Comparison of ENCODE assay signal across 9 mouse cellular contexts in genomic region chr1:37614836-37615235, GRCm38 (mm10).
DNase-seq lines count a peak whose midpoint lies in the region; ATAC-seq and TF ChIP-seq lines count a peak whose summit lies in the region.
"Had no signal": no experiment of that assay in that cellular context is flagged by ENCODE, and none has a peak within 500 bp of the region (broad histone marks: within the 10 kb centered on the region; RNA-seq: fewer than 3 reads in every experiment).

No protein-coding gene starts in this region.

- intact Hi-C loops in heart, postnatal 14 days (cut with DNase I) = no loop called here

- H3K9me3 ChIP-seq in heart, embryonic 10.5 days = no peaks in the 10 kb centered on the region
- no peaks in the 10 kb centered on the region for H3K9me3 ChIP-seq in lung, postnatal 0 days (ENCODE audit: low read length)

- H3K4me3 ChIP-seq in heart, embryonic 10.5 days = no peak overlapping the region
- no peak overlapping the region for H3K4me3 ChIP-seq in lung, postnatal 0 days (ENCODE audit: low read depth, low read length)
- H3K4me3 ChIP-seq: erythroblast, embryonic 14.5 days had no signal

- H3K27me3 ChIP-seq in heart, embryonic 10.5 days (ENCODE audit: insufficient read depth, poor library complexity, severe bottlenecking) = no peaks in the 10 kb centered on the region
- H3K27me3 ChIP-seq in lung, postnatal 0 days (replicated peaks; ENCODE audit: insufficient read depth, low read length) = no peaks in the 10 kb centered on the region

- ATAC-seq in lung, postnatal 0 days = peak; percentile 18; the same call in 1 of the 2 replicates

- H3K27ac ChIP-seq in heart, embryonic 10.5 days = peak overlapping the region; percentile 42; the same call in 1 of the 2 replicates
- H3K27ac ChIP-seq in lung, postnatal 0 days (ENCODE audit: low read length) = peak overlapping the region; percentile 72

- DNase-seq in heart, embryonic 10.5 days (ENCODE audit: low spot score) = no peak
- DNase-seq in heart, postnatal 14 days = no peak
- DNase-seq in lung, postnatal 0 days (ENCODE audit: low spot score) = no peak
- DNase-seq in lung, postnatal 10 days = no peak
- peak; percentile 63 for DNase-seq in naive thymus-derived CD4-positive, alpha-beta T cell, adult 2 months (ENCODE audit: low read depth)
- DNase-seq in thymus, postnatal 14 days = peak; percentile 78
- DNase-seq in spleen, postnatal 36 days (ENCODE audit: low spot score in 2 of 2) = no peak
- no peak for DNase-seq in ovary, postnatal 14 days (ENCODE audit: low spot score)

- WGBS in heart, embryonic 10.5 days = 15% methylated on average over 7 of the region's 7 CpGs
- 11% methylated on average over 7 of the region's 7 CpGs for WGBS in lung, postnatal 0 days

- TF ChIP-seq EP300 in lung, postnatal 0 days (IDR thresholded peaks at IDR 0.05) = no peak

- TF ChIP-seq CTCF in lung, postnatal 0 days (IDR thresholded peaks at IDR 0.05) = no peak

- H3K9ac ChIP-seq in lung, postnatal 0 days (replicated peaks; ENCODE audit: low read depth) = no peak overlapping the region

- H3K4me1 ChIP-seq in heart, embryonic 10.5 days = peaks cover 53% of the 10 kb centered on the region
- peaks cover 2% of the 10 kb centered on the region; the same call in 1 of the 2 replicates for H3K4me1 ChIP-seq in lung, postnatal 0 days (ENCODE audit: insufficient read depth, low read depth, low read length)

- no peak overlapping the region for H3K4me2 ChIP-seq in lung, postnatal 0 days (replicated peaks; ENCODE audit: low read depth, low read length)

- no peaks in the 10 kb centered on the region for H3K36me3 ChIP-seq in heart, embryonic 10.5 days
- H3K36me3 ChIP-seq in lung, postnatal 0 days (ENCODE audit: insufficient read depth, low read length) = no peaks in the 10 kb centered on the region

Comparison
In these comparisons a context has a peak if more than half of its experiments do, and no peak if none do; other contexts are left out.
1. DNase-seq: peak in naive thymus-derived CD4-positive, alpha-beta T cell, adult 2 months (single experiment) and thymus, postnatal 14 days (single experiment); none in heart, embryonic 10.5 days (single experiment), heart, postnatal 14 days (0 of 2), lung, postnatal 0 days (single experiment), lung, postnatal 10 days (single experiment), spleen, postnatal 36 days (0 of 2) and ovary, postnatal 14 days (single experiment).